Mouse (Mus musculus) ES-Bruce4 (cell line): ENCODE measurements at regions not wholly inside any gene's neighbourhood (a gene's known extent, or its start where the extent isn't known, plus 50 kb on each side); places are given as distances from the start of the nearest gene placed in this dataset.

Experiments
- CTCF ChIP-seq: IDR thresholded peaks from one replicate; pipeline ENCODE4 v1.8.1; 2011; ENCODE audit warnings: low read depth, low read length
- EP300 ChIP-seq: IDR thresholded peaks from 2 replicates; pipeline ENCODE4 v1.6.1; 2011; ENCODE audit warnings: low read depth, low read length; ENCODE audit not compliant: insufficient read depth

- no peak for TF ChIP-seq CTCF
- no peak for TF ChIP-seq EP300
Observed at GRCm38 (mm10) chr2:179197471-179197870, 244.8 kb upstream of the Cdh4 start.
